Mouse (Mus musculus) heart, embryonic 13.5 days (tissue): Measurements from ENCODE around the gene Immt. TPM values are rescaled to one million over a fixed set of nuclear protein-coding genes. Genes with fewer than 3 reads are reported as not detected.

ENCODE experiments used
- ATAC-seq: fragments of 200-750 bp; cut with Nextera tagmentation; 2 replicates; pipeline ENCODE4 v1.8.0; 2017; ENCODE audit warnings: moderate TSS enrichment; ENCODE audit not compliant: insufficient number of reproducible peaks, low FRiP score, low TSS enrichment; ENCODE audit errors: extremely low read depth
- H3K27ac ChIP-seq: fragments of 300-500 bp; sonication (generic); replicated peaks from 2 replicates; pipeline ENCODE4 v1.5.1; 2015; ENCODE audit warnings: moderate library complexity, mild to moderate bottlenecking, inconsistent platforms
- H3K27me3 ChIP-seq: fragments of 300-500 bp; sonication (generic); replicated peaks from 2 replicates; pipeline ENCODE4 v1.6.1; 2015; ENCODE audit warnings: mild to moderate bottlenecking, inconsistent platforms
- H3K36me3 ChIP-seq: fragments of 300-500 bp; sonication (generic); 2 replicates; pipeline ENCODE4 v1.6.1; 2015; ENCODE audit warnings: mild to moderate bottlenecking, inconsistent platforms
- H3K4me1 ChIP-seq: fragments of 300-500 bp; sonication (generic); 2 replicates; pipeline ENCODE4 v1.6.1; 2015; ENCODE audit warnings: inconsistent platforms
- H3K4me2 ChIP-seq: fragments of 300-500 bp; sonication (generic); 2 replicates; pipeline ENCODE4 v1.6.1; 2015; ENCODE audit warnings: inconsistent platforms, mild to moderate bottlenecking, moderate library complexity
- H3K4me3 ChIP-seq: fragments of 300-500 bp; sonication (generic); 2 replicates; pipeline ENCODE4 v1.5.1; 2015; ENCODE audit warnings: moderate library complexity, mild to moderate bottlenecking, inconsistent platforms
- H3K9ac ChIP-seq: fragments of 300-500 bp; sonication (generic); 2 replicates; pipeline ENCODE4 v1.6.1; 2015; ENCODE audit warnings: inconsistent platforms, mild to moderate bottlenecking, moderate library complexity
- H3K9me3 ChIP-seq: fragments of 300-500 bp; sonication (generic); 2 replicates; pipeline ENCODE4 v1.6.1; 2016; ENCODE audit warnings: inconsistent platforms
- WGBS: fragments of 180-500 bp; shearing (Covaris S2); methylation state at CpG from one replicate; pipeline ENCODE4 v1.1.7; 2015; ENCODE audit warnings: mixed read lengths; 5-methylcytosine and 5-hydroxymethylcytosine counted together
- polyA plus RNA-seq: library from polyadenylated mRNA; unstranded; fragments of >200 nt; fragmentation: Nextera tagmentation; extraction: Ambion mirVana; gene quantifications from 2 replicates; pipeline ENCODE4 v1.2.1, GENCODE M21; 2015

The Immt gene
- polyA plus RNA-seq, 1 experiment from 2014 or later, result 276 TPM

GRCm38 (mm10) chr6:71812820-71813219, 18.3 kb upstream of the Immt start:
- no peak for ATAC-seq
- H3K36me3 ChIP-seq, result peaks cover 88% of the 10 kb centered on the region
- WGBS, result 83% methylated on average over 2 of the region's 2 CpGs

GRCm38 (mm10) chr6:71819764-71820292, 11.3 kb upstream of the Immt start:
- H3K36me3 ChIP-seq, result peaks cover 43% of the 10 kb centered on the region
- H3K9me3 ChIP-seq, result no peaks in the 10 kb centered on the region
- no peaks in the 10 kb centered on the region for H3K27me3 ChIP-seq
- no peak overlapping the region for H3K4me3 ChIP-seq
- no peak overlapping the region for H3K4me2 ChIP-seq
- peaks cover 13% of the 10 kb centered on the region for H3K4me1 ChIP-seq
- H3K9ac ChIP-seq, result no peak overlapping the region
- no peak for ATAC-seq
- WGBS, result 81% methylated on average over 5 of the region's 5 CpGs
- no peak overlapping the region for H3K27ac ChIP-seq

More at GRCm38 (mm10) chr6:71812820-71813219, 18.3 kb upstream of the Immt start:
- Histone ChIP-seq H3K9me3 (no peaks in the 10 kb centered on the region), H3K27me3 (no peaks in the 10 kb centered on the region), H3K9ac (no peak overlapping the region), H3K27ac (no peak overlapping the region), H3K4me3 (no peak overlapping the region), H3K4me1 (peaks cover 4% of the 10 kb centered on the region; the same call in 1 of the 2 replicates), H3K4me2 (no peak overlapping the region)

GRCm38 (mm10) chr6:71823085-71823484, 8.0 kb upstream of the Immt start:
- Histone ChIP-seq H3K27ac (0 out of 2 replicates have a peak overlapping the region, but pooled peaks have one; percentile 20), H3K4me1 (peaks cover 13% of the 10 kb centered on the region), H3K4me3 (peak overlapping the region; percentile 81), H3K9me3 (no peaks in the 10 kb centered on the region), H3K4me2 (peak overlapping the region; percentile 85), H3K27me3 (no peaks in the 10 kb centered on the region), H3K36me3 (peaks cover 11% of the 10 kb centered on the region), H3K9ac (peak overlapping the region; percentile 85)
- ATAC-seq, result no peak
- WGBS, result under 1% methylated on average over 7 of the region's 7 CpGs

- 0 out of 2 replicates have a peak overlapping the region, but pooled peaks have one; percentile 20 for H3K27ac ChIP-seq
- peaks cover 7% of the 10 kb centered on the region for H3K36me3 ChIP-seq
- H3K9me3 ChIP-seq, result no peaks in the 10 kb centered on the region
- H3K4me1 ChIP-seq, result peaks cover 13% of the 10 kb centered on the region
- H3K27me3 ChIP-seq, result no peaks in the 10 kb centered on the region
- H3K9ac ChIP-seq, result peak overlapping the region; percentile 85
- WGBS, result 0% methylated on average over 19 of the region's 19 CpGs
- H3K4me2 ChIP-seq, result peak overlapping the region; percentile 85
- peak; percentile 73; the same call in 1 of the 2 replicates for ATAC-seq
- peak overlapping the region; percentile 81 for H3K4me3 ChIP-seq
Measured at GRCm38 (mm10) chr6:71823488-71823887, 7.6 kb upstream of the Immt start.

DNA sequence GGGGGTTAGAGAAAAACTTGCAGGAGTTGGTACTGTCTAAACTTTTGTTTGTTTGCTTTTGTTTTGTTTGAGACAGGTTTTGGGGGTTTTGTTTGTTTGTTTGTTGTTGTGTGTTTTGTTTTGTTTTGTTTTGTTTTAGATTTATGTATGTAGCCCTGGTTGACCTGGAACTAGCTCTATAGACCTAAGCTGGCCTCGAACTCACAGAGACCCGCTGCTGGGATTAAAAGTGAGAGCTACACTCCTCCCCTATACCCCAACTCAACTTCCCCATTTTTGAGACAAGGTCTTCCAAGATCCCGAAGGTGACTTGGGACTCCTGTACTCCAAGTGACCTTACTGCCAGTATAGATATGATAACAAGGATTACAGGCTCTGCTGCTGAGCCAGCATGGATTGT, 7.2 kb upstream of the Immt start:
- Histone ChIP-seq H3K36me3 (peaks cover 2% of the 10 kb centered on the region; the same call in 1 of the 2 replicates), H3K27me3 (no peaks in the 10 kb centered on the region), H3K9me3 (no peaks in the 10 kb centered on the region), H3K9ac (peak overlapping the region; percentile 85), H3K4me1 (peaks cover 13% of the 10 kb centered on the region), H3K4me3 (peak overlapping the region; percentile 81), H3K27ac (no peak overlapping the region), H3K4me2 (peak overlapping the region; percentile 85)
- 26% methylated on average over 3 of the region's 3 CpGs for WGBS
- ATAC-seq, result no peak

- Histone ChIP-seq H3K27me3 (no peaks in the 10 kb centered on the region), H3K27ac (no peak within 1 kb of the TSS), H3K36me3 (no peaks in the 10 kb centered on the region), H3K4me1 (peaks cover 15% of the 10 kb centered on the region), H3K4me3 (no peak within 1 kb of the TSS), H3K9ac (no peak within 1 kb of the TSS), H3K4me2 (no peak within 1 kb of the TSS), H3K9me3 (no peaks in the 10 kb centered on the region)
- 31% methylated on average over 1 of the region's 1 CpGs for WGBS
- no peak for ATAC-seq
Measured at GRCm38 (mm10) chr6:71826869-71827268, 4.3 kb upstream of the Immt start, which contains the start of gene Mrpl35. Mrpl35 (minus strand) TSS chr6:71826969.

- Histone ChIP-seq H3K4me3 (peak overlapping the region; percentile 88; the same call in 1 of the 2 replicates), H3K36me3 (peaks cover 9% of the 10 kb centered on the region), H3K4me2 (peak overlapping the region; percentile 81), H3K9me3 (no peaks in the 10 kb centered on the region), H3K27me3 (no peaks in the 10 kb centered on the region), H3K9ac (no peak overlapping the region), H3K27ac (no peak overlapping the region), H3K4me1 (peaks cover 15% of the 10 kb centered on the region)
- ATAC-seq, result no peak
- 82% methylated on average over 9 of the region's 9 CpGs for WGBS
Measured at GRCm38 (mm10) chr6:71829768-71830167, 1.4 kb upstream of the Immt start.

GRCm38 (mm10) chr6:71831581-71831960, 440 bp downstream of the Immt start:
- Histone ChIP-seq H3K4me2 (peak overlapping the region; percentile 81), H3K9ac (peak overlapping the region; percentile 93), H3K36me3 (peaks cover 26% of the 10 kb centered on the region), H3K27me3 (no peaks in the 10 kb centered on the region), H3K4me3 (peak overlapping the region; percentile 88), H3K9me3 (no peaks in the 10 kb centered on the region), H3K27ac (peak overlapping the region; percentile 96), H3K4me1 (peaks cover 15% of the 10 kb centered on the region)
- WGBS, result 0% methylated on average over 21 of the region's 21 CpGs
- ATAC-seq, result peak; percentile 97

- H3K9me3 ChIP-seq, result no peaks in the 10 kb centered on the region
- H3K36me3 ChIP-seq, result peaks cover 29% of the 10 kb centered on the region
- H3K27ac ChIP-seq, result no peak overlapping the region
- no peaks in the 10 kb centered on the region for H3K27me3 ChIP-seq
- ATAC-seq, result no peak
- no peak overlapping the region for H3K4me3 ChIP-seq
- WGBS, result 54% methylated on average over 2 of the region's 2 CpGs
- H3K4me1 ChIP-seq, result peaks cover 15% of the 10 kb centered on the region
- no peak overlapping the region for H3K4me2 ChIP-seq
- H3K9ac ChIP-seq, result no peak overlapping the region
Measured at GRCm38 (mm10) chr6:71836811-71837210, 5.7 kb downstream of the Immt start.

DNA sequence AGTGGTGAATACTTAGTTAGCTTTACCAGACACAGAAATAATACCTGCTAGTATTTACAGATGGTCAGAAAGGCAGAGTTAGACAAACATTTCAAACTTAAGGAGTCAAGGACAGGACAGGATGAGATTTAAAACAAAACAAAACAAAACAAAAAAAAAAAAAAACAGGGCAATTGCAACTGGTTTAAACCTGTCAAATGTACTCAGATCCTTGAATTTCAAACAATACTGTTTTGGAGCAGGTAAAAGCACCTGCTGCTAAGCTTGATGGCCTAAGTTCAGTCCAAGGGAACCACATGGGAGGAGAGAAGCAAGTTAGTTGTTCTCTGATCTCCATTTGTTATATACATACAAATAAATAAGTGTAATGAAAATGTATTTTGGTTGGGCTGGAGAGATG, 8.7 kb downstream of the Immt start:
- Histone ChIP-seq H3K9me3 (no peaks in the 10 kb centered on the region), H3K36me3 (peaks cover 24% of the 10 kb centered on the region), H3K4me3 (no peak overlapping the region), H3K9ac (no peak overlapping the region), H3K27me3 (no peaks in the 10 kb centered on the region), H3K27ac (no peak overlapping the region), H3K4me1 (peaks cover 3% of the 10 kb centered on the region; the same call in 1 of the 2 replicates), H3K4me2 (no peak overlapping the region)
- ATAC-seq, result no peak

GRCm38 (mm10) chr6:71840597-71841290, 9.6 kb downstream of the Immt start:
- Histone ChIP-seq H3K4me2 (no peak overlapping the region), H3K4me1 (peaks cover 3% of the 10 kb centered on the region; the same call in 1 of the 2 replicates), H3K27ac (no peak overlapping the region), H3K36me3 (peaks cover 24% of the 10 kb centered on the region), H3K9me3 (no peaks in the 10 kb centered on the region), H3K4me3 (no peak overlapping the region), H3K27me3 (no peaks in the 10 kb centered on the region), H3K9ac (no peak overlapping the region)
- WGBS, result 95% methylated on average over 1 of the region's 1 CpGs
- no peak for ATAC-seq
